In genomic region chr3:84175337-84176315, GRCm38 (mm10) we compare ENCODE assay signal across 9 mouse cellular contexts. TPM values are rescaled to one million over a fixed set of nuclear protein-coding genes. Genes with fewer than 3 reads are reported as not detected.
DNase-seq lines count a peak whose midpoint lies in the region; ATAC-seq and TF ChIP-seq lines count a peak whose summit lies in the region.
"Had no signal": no experiment of that assay in that cellular context is flagged by ENCODE, and none has a peak within 500 bp of the region (broad histone marks: within the 10 kb centered on the region; RNA-seq: fewer than 3 reads in every experiment).

No protein-coding gene starts in this region.

- no peaks in the 10 kb centered on the region for H3K9me3 ChIP-seq in E14TG2a.4 (ENCODE audit: low read length)

- peak; percentile 88 for DNase-seq in brain, adult 2 months (ENCODE audit: low read depth, low spot score)
- peak; percentile 85 to 90 for DNase-seq in heart, postnatal 10 days
- peak; percentile 86 for DNase-seq in kidney, postnatal 14 days
- DNase-seq in lung, adult 2 months, result peak; percentile 67
- DNase-seq in testis, postnatal 10 days (ENCODE audit: low spot score), result peak; percentile 84

- no peak for TF ChIP-seq POLR2A in lung, adult 2 months (IDR thresholded peaks at IDR 0.05; ENCODE audit: borderline replicate concordance, extremely low read depth, low read depth, low read length)

- 52% methylated on average over 7 of the region's 7 CpGs for WGBS in lung, adult 2 months

- intact Hi-C loops in heart, postnatal 10 days (cut with DNase I), result loop anchor here (1.0 to 5.0 kb wide), 4 partner anchors 47 to 367 kb away; no protein-coding TSS in a partner anchor

- peaks cover 59% of the 10 kb centered on the region for H3K36me3 ChIP-seq in E14TG2a.4 (ENCODE audit: insufficient read depth, low read length)

- ATAC-seq in erythroid progenitor cell, adult 5-6 weeks (replicated peaks; ENCODE audit: low FRiP score, poor library complexity, severe bottlenecking), result 0 out of 2 replicates have a peak, but pooled peaks have one; percentile 42
- ATAC-seq in neutrophil, adult 5-6 weeks (ENCODE audit: extremely low read depth, insufficient number of reproducible peaks, low FRiP score, poor library complexity, severe bottlenecking), result peak; percentile 74; the same call in 1 of the 2 replicates

- TF ChIP-seq CTCF in E14TG2a.4 (conservative IDR thresholded peaks at IDR 0.05; ENCODE audit: low read length), result peak; percentile 86
- peak; percentile 92 for TF ChIP-seq CTCF in lung, adult 2 months (IDR thresholded peaks at IDR 0.05; ENCODE audit: insufficient read depth, low read length)

- H3K27me3 ChIP-seq in E14TG2a.4 (ENCODE audit: insufficient read depth, low read length), result no peaks in the 10 kb centered on the region

- H3K4me3 ChIP-seq in E14TG2a.4 (replicated peaks; ENCODE audit: low read length), result no peak overlapping the region
- H3K4me3 ChIP-seq in lung, adult 2 months (replicated peaks; ENCODE audit: extremely low read depth, low read depth, low read length), result no peak overlapping the region

- peaks cover 63% of the 10 kb centered on the region for H3K4me1 ChIP-seq in E14TG2a.4 (replicated peaks; ENCODE audit: low read depth, low read length)
- no peaks in the 10 kb centered on the region for H3K4me1 ChIP-seq in lung, adult 2 months (ENCODE audit: control insufficient read depth, insufficient read depth, low read length)

RNA-seq across cellular contexts. Expression of gene Gm6525, which starts 1.7 kb away (rescaled TPM):
- total RNA-seq in erythroid progenitor cell, adult 5-6 weeks (2015; ENCODE audit: low replicate concordance), result not detected in 2 replicates
- total RNA-seq in erythroid progenitor cell, adult 5-6 weeks (2017; ENCODE audit: low replicate concordance), result 3.9 TPM in 1 of 2 replicates, not detected in the other
- total RNA-seq in heart, postnatal 10 days (2021), result under 1 TPM in 1 of 2 experiments, not detected in 1; 0.25 TPM
- polyA plus RNA-seq in lung, adult 2 months (2012; rRNA removed), result not detected in 2 replicates
- not detected in 2 replicates for total RNA-seq in neutrophil, adult 5-6 weeks (2017)
- polyA plus RNA-seq: gonadal fat pad, adult 2 months had no signal

RNA-seq across cellular contexts. Expression of gene Mnd1, which starts 20.0 kb away (rescaled TPM):
- total RNA-seq in erythroid progenitor cell, adult 5-6 weeks (2015; ENCODE audit: low replicate concordance), result 2.9 and 6.3 TPM in 2 replicates
- 1.4 and 3.6 TPM in 2 replicates for total RNA-seq in erythroid progenitor cell, adult 5-6 weeks (2017; ENCODE audit: low replicate concordance)
- 1 to 10 TPM; 6.5 to 7.5 TPM for total RNA-seq in heart, postnatal 10 days (2021)
- 0.14 TPM in 2 replicates for polyA plus RNA-seq in lung, adult 2 months (2012; rRNA removed)
- total RNA-seq in neutrophil, adult 5-6 weeks (2017), result 0.81 and 2.0 TPM in 2 replicates
